Comparison of ENCODE assay signal across 12 mouse cellular contexts in genomic region chr2:44504273-44504672, GRCm38 (mm10).
A peak's percentile ranks its signal among the peaks of the same experiment; 100 is the strongest.
DNase-seq lines count a peak whose midpoint lies in the region; ATAC-seq and TF ChIP-seq lines count a peak whose summit lies in the region.
"Had no signal": no experiment of that assay in that cellular context is flagged by ENCODE, and none has a peak within 500 bp of the region (broad histone marks: within the 10 kb centered on the region; RNA-seq: fewer than 3 reads in every experiment).

No protein-coding gene starts in this region.

- no peaks in the 10 kb centered on the region for H3K27me3 ChIP-seq in heart, postnatal 0 days (ENCODE audit: control insufficient read depth, insufficient read depth, low read length)
- H3K27me3 ChIP-seq in stomach, postnatal 0 days (ENCODE audit: control insufficient read depth, insufficient read depth, low read length): no peaks in the 10 kb centered on the region
- H3K27me3 ChIP-seq: liver, embryonic 15.5 days; stomach, embryonic 15.5 days had no signal

- WGBS in heart, postnatal 0 days: 58% methylated on average over 6 of the region's 6 CpGs
- 75% methylated on average over 6 of the region's 6 CpGs for WGBS in stomach, postnatal 0 days

- no peaks in the 10 kb centered on the region for H3K9me3 ChIP-seq in heart, postnatal 0 days (replicated peaks; ENCODE audit: control insufficient read depth, low read length)
- no peaks in the 10 kb centered on the region for H3K9me3 ChIP-seq in stomach, postnatal 0 days (ENCODE audit: control insufficient read depth, low read length)
- H3K9me3 ChIP-seq: liver, embryonic 15.5 days; stomach, embryonic 15.5 days had no signal

- no peak overlapping the region for H3K4me2 ChIP-seq in heart, postnatal 0 days (ENCODE audit: low read depth, low read length)
- no peak overlapping the region for H3K4me2 ChIP-seq in stomach, postnatal 0 days (replicated peaks; ENCODE audit: low read depth)
- H3K4me2 ChIP-seq: hindbrain, embryonic 14.5 days; liver, embryonic 15.5 days; stomach, embryonic 15.5 days had no signal

- TF ChIP-seq EP300 in heart, postnatal 0 days (IDR thresholded peaks at IDR 0.05; ENCODE audit: low read depth): no peak
- TF ChIP-seq EP300 in stomach, postnatal 0 days (optimal IDR thresholded peaks at IDR 0.05): no peak

- no peak for TF ChIP-seq CTCF in heart, postnatal 0 days (IDR thresholded peaks at IDR 0.05; ENCODE audit: low read depth)
- TF ChIP-seq CTCF in stomach, postnatal 0 days (IDR thresholded peaks at IDR 0.05; ENCODE audit: low read depth): no peak

- no peaks in the 10 kb centered on the region for H3K4me1 ChIP-seq in heart, postnatal 0 days (ENCODE audit: control insufficient read depth, insufficient read depth)
- no peaks in the 10 kb centered on the region for H3K4me1 ChIP-seq in stomach, postnatal 0 days (replicated peaks; ENCODE audit: control insufficient read depth, insufficient read depth)
- H3K4me1 ChIP-seq: liver, embryonic 15.5 days; stomach, embryonic 15.5 days had no signal

- no peak overlapping the region for H3K27ac ChIP-seq in heart, postnatal 0 days (ENCODE audit: low read depth)
- H3K27ac ChIP-seq in stomach, postnatal 0 days (replicated peaks): no peak overlapping the region
- H3K27ac ChIP-seq: hindbrain, embryonic 14.5 days; liver, embryonic 15.5 days; stomach, embryonic 15.5 days had no signal

- no peak overlapping the region for H3K9ac ChIP-seq in heart, postnatal 0 days (replicated peaks; ENCODE audit: low read depth, low read length)
- no peak overlapping the region for H3K9ac ChIP-seq in stomach, postnatal 0 days (ENCODE audit: low read length)
- H3K9ac ChIP-seq: hindbrain, embryonic 14.5 days; liver, embryonic 15.5 days; stomach, embryonic 15.5 days had no signal

- DNase-seq in heart, adult 11 months: peak; percentile 91
- no peak for DNase-seq in heart, postnatal 25 days (ENCODE audit: low spot score)
- DNase-seq in ZHBTc4 (ENCODE audit: low read depth, low spot score): peak; percentile 44
- no peak for DNase-seq in heart, postnatal 0 days (ENCODE audit: low spot score)
- DNase-seq in kidney, postnatal 4 days: peak; percentile 60 to 70
- DNase-seq in stomach, postnatal 0 days (ENCODE audit: low spot score): no peak
- DNase-seq: right cerebral cortex, adult 18-20 months had no signal

- H3K36me3 ChIP-seq in heart, postnatal 0 days (replicated peaks; ENCODE audit: control insufficient read depth, insufficient read depth, low read length): no peaks in the 10 kb centered on the region
- no peaks in the 10 kb centered on the region for H3K36me3 ChIP-seq in stomach, postnatal 0 days (ENCODE audit: control insufficient read depth, insufficient read depth, low read length)
- H3K36me3 ChIP-seq: liver, embryonic 15.5 days; stomach, embryonic 15.5 days had no signal

- peak; percentile 57 for ATAC-seq in heart, postnatal 0 days (ENCODE audit: insufficient read depth, low read depth)
- ATAC-seq in megakaryocyte, adult 5-6 weeks (ENCODE audit: poor library complexity, severe bottlenecking): no peak
- no peak for ATAC-seq in stomach, postnatal 0 days (ENCODE audit: low FRiP score, low TSS enrichment)
- ATAC-seq in inflammation-experienced regulatory T-cells, adult 6 months: no peak

- intact Hi-C loops in heart, postnatal 25 days (cut with DNase I): no loop called here

- no peak overlapping the region for H3K4me3 ChIP-seq in heart, postnatal 0 days (ENCODE audit: low read depth, low read length)
- H3K4me3 ChIP-seq in stomach, postnatal 0 days (ENCODE audit: low read depth, low read length): no peak overlapping the region
- H3K4me3 ChIP-seq: liver, embryonic 15.5 days; stomach, embryonic 15.5 days had no signal

Comparison
In these comparisons a context has a peak if more than half of its experiments do, and no peak if none do; other contexts are left out.
1. DNase-seq: peak in heart, adult 11 months (single experiment), ZHBTc4 (single experiment) and kidney, postnatal 4 days (2 of 2); none in heart, postnatal 25 days (single experiment), heart, postnatal 0 days (single experiment) and stomach, postnatal 0 days (single experiment).